Mouse (Mus musculus): ENCODE results near the gene Fam184b. TPM values are rescaled to one million over a fixed set of nuclear protein-coding genes. Genes with fewer than 3 reads are reported as not detected.

The Fam184b gene
- total and polyA plus RNA-seq, 2 experiments from 2014 or later = not detected

GRCm38 (mm10) chr5:45599056-45599455 lies 40.4 kb downstream of the Fam184b start:
- DNase-seq (ENCODE audit: low spot score) (no peak), ATAC-seq (ENCODE audit: insufficient read depth, low read depth) (no peak)
- Histone ChIP-seq H3K27ac (ENCODE audit: low read depth) (no peak overlapping the region), H3K9ac (replicated peaks; ENCODE audit: low read depth, low read length) (no peak overlapping the region), H3K27me3 (ENCODE audit: control insufficient read depth, insufficient read depth, low read length) (no peaks in the 10 kb centered on the region), H3K4me3 (ENCODE audit: low read depth, low read length) (no peak overlapping the region), H3K9me3 (replicated peaks; ENCODE audit: control insufficient read depth, low read length) (no peaks in the 10 kb centered on the region), H3K4me2 (ENCODE audit: low read depth, low read length) (no peak overlapping the region), H3K4me1 (ENCODE audit: control insufficient read depth, insufficient read depth) (no peaks in the 10 kb centered on the region), H3K36me3 (replicated peaks; ENCODE audit: control insufficient read depth, insufficient read depth, low read length) (no peaks in the 10 kb centered on the region)
- WGBS = 81% methylated on average over 4 of the region's 4 CpGs
- TF ChIP-seq CTCF (IDR thresholded peaks at IDR 0.05; ENCODE audit: low read depth) = no peak
- no peak for TF ChIP-seq EP300 (IDR thresholded peaks at IDR 0.05; ENCODE audit: low read depth)

- H3K9ac ChIP-seq (replicated peaks; ENCODE audit: low read depth, low read length) = no peak overlapping the region
- ATAC-seq (ENCODE audit: insufficient read depth, low read depth) = no peak
- no peaks in the 10 kb centered on the region for H3K36me3 ChIP-seq (replicated peaks; ENCODE audit: control insufficient read depth, insufficient read depth, low read length)
- WGBS = 61% methylated on average over 3 of the region's 3 CpGs
- no peak for DNase-seq (ENCODE audit: low spot score)
- no peak overlapping the region for H3K4me2 ChIP-seq (ENCODE audit: low read depth, low read length)
- no peaks in the 10 kb centered on the region for H3K9me3 ChIP-seq (replicated peaks; ENCODE audit: control insufficient read depth, low read length)
- TF ChIP-seq EP300 (IDR thresholded peaks at IDR 0.05; ENCODE audit: low read depth) (no peak), CTCF (IDR thresholded peaks at IDR 0.05; ENCODE audit: low read depth) (no peak)
- H3K27me3 ChIP-seq (ENCODE audit: control insufficient read depth, insufficient read depth, low read length) = no peaks in the 10 kb centered on the region
- H3K4me1 ChIP-seq (ENCODE audit: control insufficient read depth, insufficient read depth) = no peaks in the 10 kb centered on the region
- H3K27ac ChIP-seq (ENCODE audit: low read depth) = no peak overlapping the region
- H3K4me3 ChIP-seq (ENCODE audit: low read depth, low read length) = no peak overlapping the region
Measured at GRCm38 (mm10) chr5:45595363-45596039, 43.9 kb downstream of the Fam184b start.

GRCm38 (mm10) chr5:45593276-45593675 lies 46.1 kb downstream of the Fam184b start:
- Histone ChIP-seq H3K9ac (replicated peaks; ENCODE audit: low read depth, low read length) (no peak overlapping the region), H3K4me3 (ENCODE audit: low read depth, low read length) (no peak overlapping the region), H3K27ac (ENCODE audit: low read depth) (no peak overlapping the region), H3K36me3 (replicated peaks; ENCODE audit: control insufficient read depth, insufficient read depth, low read length) (no peaks in the 10 kb centered on the region), H3K4me1 (ENCODE audit: control insufficient read depth, insufficient read depth) (no peaks in the 10 kb centered on the region), H3K27me3 (ENCODE audit: control insufficient read depth, insufficient read depth, low read length) (no peaks in the 10 kb centered on the region), H3K9me3 (replicated peaks; ENCODE audit: control insufficient read depth, low read length) (no peaks in the 10 kb centered on the region), H3K4me2 (ENCODE audit: low read depth, low read length) (no peak overlapping the region)
- ATAC-seq (ENCODE audit: insufficient read depth, low read depth) (no peak), DNase-seq (ENCODE audit: low spot score) (no peak)
- no peak for TF ChIP-seq CTCF (IDR thresholded peaks at IDR 0.05; ENCODE audit: low read depth)
- TF ChIP-seq EP300 (IDR thresholded peaks at IDR 0.05; ENCODE audit: low read depth) = no peak
- 77% methylated on average over 6 of the region's 6 CpGs for WGBS

GRCm38 (mm10) chr5:45590094-45590493 lies 49.3 kb downstream of the Fam184b start:
- Histone ChIP-seq H3K36me3 (replicated peaks; ENCODE audit: control insufficient read depth, insufficient read depth, low read length) (no peaks in the 10 kb centered on the region), H3K27ac (ENCODE audit: low read depth) (no peak overlapping the region), H3K27me3 (ENCODE audit: control insufficient read depth, insufficient read depth, low read length) (no peaks in the 10 kb centered on the region), H3K4me3 (ENCODE audit: low read depth, low read length) (no peak overlapping the region), H3K9me3 (replicated peaks; ENCODE audit: control insufficient read depth, low read length) (no peaks in the 10 kb centered on the region), H3K9ac (replicated peaks; ENCODE audit: low read depth, low read length) (no peak overlapping the region), H3K4me1 (ENCODE audit: control insufficient read depth, insufficient read depth) (no peaks in the 10 kb centered on the region), H3K4me2 (ENCODE audit: low read depth, low read length) (no peak overlapping the region)
- DNase-seq (ENCODE audit: low spot score) (no peak), ATAC-seq (ENCODE audit: insufficient read depth, low read depth) (no peak)
- WGBS = 73% methylated on average over 4 of the region's 4 CpGs
- TF ChIP-seq CTCF (IDR thresholded peaks at IDR 0.05; ENCODE audit: low read depth) (no peak), EP300 (IDR thresholded peaks at IDR 0.05; ENCODE audit: low read depth) (no peak)

- no peaks in the 10 kb centered on the region for H3K9me3 ChIP-seq (replicated peaks; ENCODE audit: control insufficient read depth, low read length)
- 72% methylated on average over 8 of the region's 8 CpGs for WGBS
Measured at GRCm38 (mm10) chr5:45584601-45585000, 54.8 kb downstream of the Fam184b start.

GRCm38 (mm10) chr5:45580279-45580678 lies 59.1 kb downstream of the Fam184b start:
- no peaks in the 10 kb centered on the region for H3K36me3 ChIP-seq (replicated peaks; ENCODE audit: control insufficient read depth, insufficient read depth, low read length)
- ATAC-seq (ENCODE audit: insufficient read depth, low read depth) = no peak
- no peak overlapping the region for H3K27ac ChIP-seq (ENCODE audit: low read depth)
- no peaks in the 10 kb centered on the region for H3K4me1 ChIP-seq (ENCODE audit: control insufficient read depth, insufficient read depth)
- H3K9ac ChIP-seq (replicated peaks; ENCODE audit: low read depth, low read length) = no peak overlapping the region
- DNase-seq (ENCODE audit: low spot score) = no peak
- H3K4me3 ChIP-seq (ENCODE audit: low read depth, low read length) = no peak overlapping the region
- WGBS = 69% methylated on average over 10 of the region's 10 CpGs
- no peaks in the 10 kb centered on the region for H3K9me3 ChIP-seq (replicated peaks; ENCODE audit: control insufficient read depth, low read length)
- no peak overlapping the region for H3K4me2 ChIP-seq (ENCODE audit: low read depth, low read length)
- no peaks in the 10 kb centered on the region for H3K27me3 ChIP-seq (ENCODE audit: control insufficient read depth, insufficient read depth, low read length)
- TF ChIP-seq CTCF (IDR thresholded peaks at IDR 0.05; ENCODE audit: low read depth) = no peak
- no peak for TF ChIP-seq EP300 (IDR thresholded peaks at IDR 0.05; ENCODE audit: low read depth)

More at GRCm38 (mm10) chr5:45584601-45585000, 54.8 kb downstream of the Fam184b start:
- no peak overlapping the region for H3K4me2 ChIP-seq (ENCODE audit: low read depth, low read length)
- H3K36me3 ChIP-seq (replicated peaks; ENCODE audit: control insufficient read depth, insufficient read depth, low read length) = no peaks in the 10 kb centered on the region
- no peaks in the 10 kb centered on the region for H3K4me1 ChIP-seq (ENCODE audit: control insufficient read depth, insufficient read depth)
- H3K9ac ChIP-seq (replicated peaks; ENCODE audit: low read depth, low read length) = no peak overlapping the region
- TF ChIP-seq EP300 (IDR thresholded peaks at IDR 0.05; ENCODE audit: low read depth) (no peak), CTCF (IDR thresholded peaks at IDR 0.05; ENCODE audit: low read depth) (no peak)
- H3K4me3 ChIP-seq (ENCODE audit: low read depth, low read length) = no peak overlapping the region
- no peak for ATAC-seq (ENCODE audit: insufficient read depth, low read depth)
- no peaks in the 10 kb centered on the region for H3K27me3 ChIP-seq (ENCODE audit: control insufficient read depth, insufficient read depth, low read length)
- no peak overlapping the region for H3K27ac ChIP-seq (ENCODE audit: low read depth)
- DNase-seq (ENCODE audit: low spot score) = no peak

Data from heart, postnatal 0 days (tissue).